Mouse (Mus musculus) thymus, adult 2 months (tissue): ENCODE results near the gene Plekhd1. TPM values are rescaled to one million over a fixed set of nuclear protein-coding genes. Genes with fewer than 3 reads are reported as not detected.

ENCODE experiments used
- DNase-seq: peaks from one replicate; pipeline ENCODE4 v3.0.0; 2021
- H3K27ac ChIP-seq: fragments of 200-500 bp; 2 replicates; pipeline ENCODE4 v1.5.1; 2012; ENCODE audit warnings: low read length, control low read depth; ENCODE audit not compliant: control insufficient read depth, insufficient read depth
- H3K27me3 ChIP-seq: fragments of 200-500 bp; 2 replicates; pipeline ENCODE4 v1.6.1; 2012; ENCODE audit warnings: mild to moderate bottlenecking, low read length, moderate library complexity, mixed read lengths; ENCODE audit not compliant: control insufficient read depth, insufficient read depth
- H3K36me3 ChIP-seq: fragments of 200-500 bp; 2 replicates; pipeline ENCODE4 v1.6.1; 2012; ENCODE audit warnings: mild to moderate bottlenecking, low read length, moderate library complexity; ENCODE audit not compliant: control insufficient read depth, insufficient read depth
- H3K4me1 ChIP-seq: fragments of 200-500 bp; replicated peaks from 2 replicates; pipeline ENCODE4 v1.6.1; 2012; ENCODE audit warnings: low read length; ENCODE audit not compliant: control insufficient read depth, insufficient read depth
- H3K4me3 ChIP-seq: fragments of 200-500 bp; 2 replicates; pipeline ENCODE4 v1.5.1; 2012; ENCODE audit warnings: mild to moderate bottlenecking, low read length, control low read depth, moderate library complexity; ENCODE audit not compliant: control insufficient read depth, insufficient read depth
- CTCF ChIP-seq: fragments of 200-500 bp; IDR thresholded peaks from 2 replicates; pipeline ENCODE4 v1.5.1; 2012; ENCODE audit warnings: mild to moderate bottlenecking, control low read depth, low read length, moderate library complexity, borderline replicate concordance; ENCODE audit not compliant: control insufficient read depth, poor library complexity, insufficient read depth; ENCODE audit errors: extremely low read depth
- POLR2A ChIP-seq: fragments of 200-500 bp; IDR thresholded peaks from 2 replicates; pipeline ENCODE4 v1.6.1; 2012; ENCODE audit warnings: mild to moderate bottlenecking, low read length, control low read depth, moderate library complexity; ENCODE audit not compliant: control insufficient read depth, poor library complexity, insufficient read depth; ENCODE audit errors: extremely low read depth
- WGBS: fragments of 180-500 bp; shearing (Covaris S2); methylation state at CpG from one replicate; pipeline ENCODE4 v1.1.7; 2018; 5-methylcytosine and 5-hydroxymethylcytosine counted together
- polyA plus RNA-seq: library from polyadenylated mRNA; depleted of rRNA; stranded (reverse); fragments of >200 nt; gene quantifications from 2 replicates; pipeline ENCODE4 v1.2.3, GENCODE M21; 2012; rRNA removed

Gene Plekhd1
- polyA plus RNA-seq, 1 experiment: 0.20 TPM

DNA sequence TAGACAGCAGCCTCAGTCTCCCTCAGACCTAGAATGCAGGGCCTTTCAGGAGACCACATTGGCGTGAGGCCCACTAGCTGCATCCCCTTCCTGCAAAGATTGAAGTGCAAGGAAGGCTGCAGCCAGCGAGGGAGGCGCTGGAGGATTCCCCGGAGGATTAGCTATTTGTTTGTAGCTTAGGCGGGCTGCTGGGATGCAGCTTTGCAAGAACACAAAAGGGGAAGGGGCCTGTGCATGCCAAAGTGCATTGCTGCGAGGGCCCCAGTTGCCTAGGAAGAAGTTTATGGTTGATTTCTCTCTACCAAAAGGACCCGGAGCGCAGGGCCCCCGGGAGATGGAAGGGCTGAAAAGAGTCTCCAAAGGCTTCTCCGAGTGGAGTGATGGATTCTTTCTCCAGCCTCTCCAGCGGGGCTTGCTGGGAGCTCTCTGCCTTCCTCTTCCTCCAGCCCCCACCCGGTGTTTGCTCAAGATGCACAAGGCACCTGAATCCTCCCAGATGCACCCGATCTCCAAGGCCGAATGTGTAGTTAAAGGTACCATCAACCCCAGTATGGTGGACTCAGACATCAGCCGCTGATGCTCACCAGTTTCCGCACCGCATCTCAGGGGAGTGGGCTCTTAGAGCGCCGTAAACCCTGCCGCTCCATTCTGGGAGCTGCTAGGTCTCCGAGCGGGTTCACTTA lies 67.5 kb downstream of the Plekhd1 start:
- peaks cover 36% of the 10 kb centered on the region for H3K27me3 ChIP-seq
- no peak overlapping the region for H3K27ac ChIP-seq
- no peaks in the 10 kb centered on the region for H3K36me3 ChIP-seq
- no peak for TF ChIP-seq POLR2A
- no peak for TF ChIP-seq CTCF
- no peak overlapping the region for H3K4me3 ChIP-seq
- 11% methylated on average over 22 of the region's 22 CpGs for WGBS
- peaks cover 24% of the 10 kb centered on the region for H3K4me1 ChIP-seq
- no peak for DNase-seq

- H3K36me3 ChIP-seq: no peaks in the 10 kb centered on the region
- H3K4me1 ChIP-seq: peaks cover 24% of the 10 kb centered on the region
- H3K4me3 ChIP-seq: no peak within 1 kb of the TSS
- peaks cover 36% of the 10 kb centered on the region for H3K27me3 ChIP-seq
- H3K27ac ChIP-seq: no peak within 1 kb of the TSS
- DNase-seq: peak; percentile 80
- WGBS: 3% methylated on average over 24 of the region's 24 CpGs
- TF ChIP-seq CTCF (peak; percentile 82; the same call in 1 of the 2 replicates), POLR2A (no peak)
Measured at GRCm38 (mm10) chr12:80760396-80760801, 68.0 kb downstream of the Plekhd1 start, which contains the start of gene Ccdc177. Gene Ccdc177, minus strand, starts transcription at chr12:80760687.

DNA sequence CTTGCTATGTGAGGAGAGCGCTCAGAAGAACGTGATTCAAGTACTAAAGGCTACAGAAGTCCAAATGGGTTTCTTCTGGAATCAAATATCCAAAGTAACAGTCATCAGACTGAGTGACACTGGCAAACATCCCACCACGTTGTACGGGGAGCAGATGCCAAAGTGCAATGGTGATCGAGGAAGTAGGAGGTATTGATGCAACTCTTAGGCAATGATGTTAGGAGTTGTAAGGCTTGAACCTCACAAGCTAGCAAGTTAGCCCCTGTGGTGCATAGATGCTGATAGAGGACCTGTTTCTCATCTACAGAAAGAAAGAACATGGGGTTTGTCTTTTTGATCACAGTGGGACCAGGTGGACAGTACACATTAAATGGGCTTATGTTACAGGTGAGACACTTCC lies 70.6 kb downstream of the Plekhd1 start:
- Histone ChIP-seq H3K27ac (no peak overlapping the region), H3K4me3 (no peak overlapping the region), H3K27me3 (peaks cover 23% of the 10 kb centered on the region), H3K36me3 (no peaks in the 10 kb centered on the region), H3K4me1 (peaks cover 18% of the 10 kb centered on the region)
- DNase-seq: no peak
- WGBS: 79% methylated on average over 5 of the region's 5 CpGs
- TF ChIP-seq CTCF: no peak
- no peak for TF ChIP-seq POLR2A

DNA sequence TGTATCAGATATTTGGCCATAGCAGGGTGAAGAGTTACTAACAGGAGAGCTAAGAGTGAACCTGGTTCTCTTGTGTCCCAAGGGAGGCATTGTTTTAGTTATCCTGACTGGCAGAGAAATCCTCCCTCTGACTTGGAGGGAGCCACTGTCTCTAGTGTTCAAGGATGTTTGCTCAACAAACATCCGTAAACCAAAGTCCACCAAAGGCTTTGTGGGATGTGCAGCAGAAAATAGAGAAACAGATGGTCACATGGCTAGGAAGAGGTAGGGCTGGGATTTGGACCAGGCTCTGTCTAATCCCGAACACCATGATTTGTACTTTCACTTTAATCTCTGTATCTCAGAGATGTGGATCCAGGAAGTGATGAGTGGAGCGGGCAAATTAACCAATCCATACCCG lies 71.7 kb downstream of the Plekhd1 start:
- 70% methylated on average over 4 of the region's 4 CpGs for WGBS
- no peak overlapping the region for H3K4me3 ChIP-seq

DNA sequence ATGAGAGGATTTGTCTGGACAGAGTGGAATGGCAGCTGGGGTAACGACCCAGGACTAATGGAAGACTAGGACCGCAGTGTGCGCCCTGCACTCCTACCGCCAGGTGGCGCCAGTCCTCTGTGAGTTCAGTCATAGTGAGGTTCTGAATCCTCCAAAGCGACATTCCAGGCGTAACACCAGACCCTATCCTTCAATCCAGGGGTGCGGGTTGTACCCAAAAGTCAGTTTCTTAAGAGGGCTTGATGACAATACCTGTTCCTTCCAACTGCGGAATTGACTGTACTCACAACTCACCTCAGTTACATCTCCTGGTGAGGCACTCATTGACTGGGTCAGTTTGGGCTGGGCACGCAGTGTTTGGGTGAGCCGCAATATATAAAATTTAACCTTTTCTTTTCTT lies 77.3 kb downstream of the Plekhd1 start:
- peak; percentile 93; the same call in 1 of the 2 replicates for TF ChIP-seq CTCF
- TF ChIP-seq POLR2A: no peak
- Histone ChIP-seq H3K27me3 (no peaks in the 10 kb centered on the region), H3K36me3 (no peaks in the 10 kb centered on the region), H3K27ac (no peak overlapping the region), H3K4me3 (no peak overlapping the region), H3K4me1 (no peaks in the 10 kb centered on the region)
- DNase-seq: peak; percentile 54
- WGBS: 14% methylated on average over 11 of the region's 11 CpGs

More for the DNA sequence above, 71.7 kb downstream of the Plekhd1 start:
- Histone ChIP-seq H3K27ac (no peak overlapping the region), H3K36me3 (no peaks in the 10 kb centered on the region), H3K4me1 (peaks cover 7% of the 10 kb centered on the region), H3K27me3 (peaks cover 13% of the 10 kb centered on the region)
- TF ChIP-seq POLR2A (no peak), CTCF (no peak)
- no peak for DNase-seq

Other genes with a start within 250 kb of the Plekhd1 start
- gene Exd2, start 229.5 kb upstream of the Plekhd1 start, polyA plus RNA-seq: 18.7 and 19.6 TPM in 2 replicates
- 0.98 and 1.1 TPM in 2 replicates for gene Galnt16, start 174.3 kb upstream of the Plekhd1 start, polyA plus RNA-seq
- gene Slc39a9, start 48.7 kb upstream of the Plekhd1 start, polyA plus RNA-seq: 55.7 and 58.2 TPM in 2 replicates
- 49.6 and 54.4 TPM in 2 replicates for gene Erh, start 48.2 kb upstream of the Plekhd1 start, polyA plus RNA-seq
- gene Ccdc177, start 68.1 kb downstream of the Plekhd1 start, polyA plus RNA-seq: not detected in 2 replicates
- gene Susd6, start 97.9 kb downstream of the Plekhd1 start, polyA plus RNA-seq: 81.3 and 81.8 TPM in 2 replicates